Mouse (Mus musculus) frontal cortex, adult 2 months (tissue): ENCODE measurements at regions not wholly inside any gene's neighbourhood (a gene's known extent, or its start where the extent isn't known, plus 50 kb on each side); places are given as distances from the start of the nearest gene placed in this dataset.

Source experiments
- DNase-seq, 2 experiments: peaks; one replicate each; pipeline ENCODE4 v3.0.0; 2022; ENCODE audit warnings: low spot score in 1 of 2; ENCODE audit errors: extremely low spot score in 1 of 2

- no peak for DNase-seq
Observed at GRCm38 (mm10) chr10:12187669-12188342, 681.4 kb downstream of the Utrn start.

GRCm38 (mm10) chr10:12190435-12190834 is 678.7 kb downstream of the Utrn start:
- no peak for DNase-seq

- DNase-seq: peak; percentile 12 to 42
Observed at GRCm38 (mm10) chr10:12207301-12207700, 661.9 kb downstream of the Utrn start.

- no peak for DNase-seq
Observed at GRCm38 (mm10) chr10:12210181-12210580, 659.0 kb downstream of the Utrn start.

GRCm38 (mm10) chr10:12218879-12219278 is 650.3 kb downstream of the Utrn start:
- DNase-seq: peak in 1 of 2 experiments; percentile 38

- DNase-seq: no peak
Observed at GRCm38 (mm10) chr10:12234141-12234540, 635.0 kb downstream of the Utrn start.

GRCm38 (mm10) chr10:12248853-12249252 is 620.3 kb downstream of the Utrn start:
- DNase-seq: no peak

GRCm38 (mm10) chr10:12253274-12253673 is 615.9 kb downstream of the Utrn start:
- DNase-seq: no peak

- no peak for DNase-seq
Observed at GRCm38 (mm10) chr10:12285679-12286078, 583.5 kb downstream of the Utrn start.

GRCm38 (mm10) chr10:12298887-12299286 is 570.3 kb downstream of the Utrn start:
- DNase-seq: no peak

- peak; percentile 26 to 55 for DNase-seq
Observed at GRCm38 (mm10) chr10:12302396-12302795, 566.8 kb downstream of the Utrn start.

- no peak for DNase-seq
Observed at GRCm38 (mm10) chr10:12320311-12320710, 548.9 kb downstream of the Utrn start.
